Mouse (Mus musculus) midbrain, embryonic 13.5 days (tissue): ENCODE measurements at regions not wholly inside any gene's neighbourhood (a gene's known extent, or its start where the extent isn't known, plus 50 kb on each side); places are given as distances from the start of the nearest gene placed in this dataset.

Experiments
- ATAC-seq: fragments of 200-750 bp; cut with Nextera tagmentation; 2 replicates; pipeline ENCODE4 v1.8.0; 2017; ENCODE audit warnings: mild to moderate bottlenecking, moderate TSS enrichment, moderate library complexity
- H3K27ac ChIP-seq: fragments of 300-500 bp; sonication (generic); 2 replicates; pipeline ENCODE4 v1.5.1; 2015; ENCODE audit warnings: inconsistent platforms, mild to moderate bottlenecking, moderate library complexity
- H3K27me3 ChIP-seq: fragments of 300-500 bp; sonication (generic); 2 replicates; pipeline ENCODE4 v1.6.1; 2015; ENCODE audit warnings: mild to moderate bottlenecking, inconsistent platforms
- H3K36me3 ChIP-seq: fragments of 300-500 bp; sonication (generic); 2 replicates; pipeline ENCODE4 v1.6.1; 2015; ENCODE audit warnings: mild to moderate bottlenecking, inconsistent platforms
- H3K4me1 ChIP-seq: fragments of 300-500 bp; sonication (generic); replicated peaks from 2 replicates; pipeline ENCODE4 v1.6.1; 2015; ENCODE audit warnings: inconsistent platforms
- H3K4me2 ChIP-seq: fragments of 300-500 bp; sonication (generic); replicated peaks from 2 replicates; pipeline ENCODE4 v1.6.1; 2015; ENCODE audit warnings: moderate library complexity, mild to moderate bottlenecking, inconsistent platforms
- H3K4me3 ChIP-seq: fragments of 300-500 bp; sonication (generic); replicated peaks from 2 replicates; pipeline ENCODE4 v1.5.1; 2015; ENCODE audit warnings: mild to moderate bottlenecking, inconsistent platforms
- H3K9ac ChIP-seq: fragments of 300-500 bp; sonication (generic); replicated peaks from 2 replicates; pipeline ENCODE4 v1.6.1; 2015; ENCODE audit warnings: mild to moderate bottlenecking, inconsistent platforms
- H3K9me3 ChIP-seq: fragments of 300-500 bp; sonication (generic); 2 replicates; pipeline ENCODE4 v1.6.1; 2016; ENCODE audit warnings: mild to moderate bottlenecking, inconsistent platforms
- WGBS: fragments of 180-500 bp; shearing (Covaris S2); methylation state at CpG from one replicate; pipeline ENCODE4 v1.1.7; 2015; 5-methylcytosine and 5-hydroxymethylcytosine counted together

- H3K27me3 ChIP-seq, result no peaks in the 10 kb centered on the region
- no peaks in the 10 kb centered on the region for H3K9me3 ChIP-seq
- no peak overlapping the region for H3K27ac ChIP-seq
- 39% methylated on average over 1 of the region's 1 CpGs for WGBS
- H3K4me1 ChIP-seq, result 0 out of 2 replicates have a peak, but pooled peaks cover 2% of the 10 kb centered on the region
- ATAC-seq, result no peak
- no peak overlapping the region for H3K4me2 ChIP-seq
- no peak overlapping the region for H3K4me3 ChIP-seq
- H3K9ac ChIP-seq, result no peak overlapping the region
- no peaks in the 10 kb centered on the region for H3K36me3 ChIP-seq
Measured at GRCm38 (mm10) chr7:94504748-94505147, 1425.1 kb downstream of the Fam181b start.

GRCm38 (mm10) chr7:94517002-94517401, 1437.3 kb downstream of the Fam181b start:
- Histone ChIP-seq H3K9ac (no peak overlapping the region), H3K4me2 (no peak overlapping the region), H3K4me3 (no peak overlapping the region), H3K36me3 (no peaks in the 10 kb centered on the region), H3K4me1 (no peaks in the 10 kb centered on the region), H3K27ac (no peak overlapping the region), H3K9me3 (peaks cover 11% of the 10 kb centered on the region), H3K27me3 (no peaks in the 10 kb centered on the region)
- 88% methylated on average over 1 of the region's 1 CpGs for WGBS
- no peak for ATAC-seq

GRCm38 (mm10) chr7:94532520-94532919, 1452.9 kb downstream of the Fam181b start:
- Histone ChIP-seq H3K9me3 (no peaks in the 10 kb centered on the region), H3K36me3 (no peaks in the 10 kb centered on the region), H3K27me3 (no peaks in the 10 kb centered on the region), H3K4me2 (no peak overlapping the region), H3K4me3 (no peak overlapping the region), H3K4me1 (no peaks in the 10 kb centered on the region), H3K27ac (no peak overlapping the region), H3K9ac (no peak overlapping the region)
- 80% methylated on average over 1 of the region's 1 CpGs for WGBS
- ATAC-seq, result no peak

- H3K4me1 ChIP-seq, result 0 out of 2 replicates have a peak, but pooled peaks cover 2% of the 10 kb centered on the region
- H3K27me3 ChIP-seq, result no peaks in the 10 kb centered on the region
- ATAC-seq, result 0 out of 2 replicates have a peak, but pooled peaks have one; percentile 34
- 9% methylated on average over 1 of the region's 1 CpGs for WGBS
- H3K9ac ChIP-seq, result no peak overlapping the region
- no peak overlapping the region for H3K4me3 ChIP-seq
- H3K27ac ChIP-seq, result no peak overlapping the region
- H3K4me2 ChIP-seq, result no peak overlapping the region
- H3K36me3 ChIP-seq, result no peaks in the 10 kb centered on the region
- no peaks in the 10 kb centered on the region for H3K9me3 ChIP-seq
Measured at GRCm38 (mm10) chr7:94548332-94548731, 1468.7 kb downstream of the Fam181b start.

- H3K9me3 ChIP-seq, result no peaks in the 10 kb centered on the region
- no peak overlapping the region for H3K9ac ChIP-seq
- no peak overlapping the region for H3K4me2 ChIP-seq
- no peak overlapping the region for H3K4me3 ChIP-seq
- H3K36me3 ChIP-seq, result no peaks in the 10 kb centered on the region
- 38% methylated on average over 3 of the region's 3 CpGs for WGBS
- no peaks in the 10 kb centered on the region for H3K27me3 ChIP-seq
- 0 out of 2 replicates have a peak, but pooled peaks have one; percentile 20 for ATAC-seq
- H3K27ac ChIP-seq, result no peak overlapping the region
- H3K4me1 ChIP-seq, result no peaks in the 10 kb centered on the region
Measured at GRCm38 (mm10) chr7:94581475-94581874, 1501.8 kb downstream of the Fam181b start.

- Histone ChIP-seq H3K4me2 (no peak overlapping the region), H3K9me3 (no peaks in the 10 kb centered on the region), H3K9ac (no peak overlapping the region), H3K36me3 (no peaks in the 10 kb centered on the region), H3K27me3 (no peaks in the 10 kb centered on the region), H3K4me3 (no peak overlapping the region), H3K4me1 (no peaks in the 10 kb centered on the region), H3K27ac (no peak overlapping the region)
- no peak for ATAC-seq
Measured at GRCm38 (mm10) chr7:94587791-94588190, 1508.1 kb downstream of the Fam181b start.

GRCm38 (mm10) chr7:94594643-94595042, 1515.0 kb downstream of the Fam181b start:
- H3K27ac ChIP-seq, result no peak overlapping the region
- WGBS, result 69% methylated on average over 1 of the region's 1 CpGs
- ATAC-seq, result no peak

GRCm38 (mm10) chr7:94618965-94619364, 1539.3 kb downstream of the Fam181b start:
- Histone ChIP-seq H3K4me3 (no peak overlapping the region), H3K27me3 (no peaks in the 10 kb centered on the region), H3K9me3 (no peaks in the 10 kb centered on the region), H3K27ac (no peak overlapping the region), H3K36me3 (no peaks in the 10 kb centered on the region), H3K4me2 (no peak overlapping the region), H3K9ac (no peak overlapping the region), H3K4me1 (0 out of 2 replicates have a peak, but pooled peaks cover 4% of the 10 kb centered on the region)
- ATAC-seq, result peak; percentile 48; the same call in 1 of the 2 replicates
- 13% methylated on average over 5 of the region's 5 CpGs for WGBS

More at GRCm38 (mm10) chr7:94594643-94595042, 1515.0 kb downstream of the Fam181b start:
- Histone ChIP-seq H3K27me3 (no peaks in the 10 kb centered on the region), H3K4me1 (no peaks in the 10 kb centered on the region), H3K36me3 (no peaks in the 10 kb centered on the region), H3K9ac (no peak overlapping the region), H3K9me3 (no peaks in the 10 kb centered on the region), H3K4me3 (no peak overlapping the region), H3K4me2 (no peak overlapping the region)

- 69% methylated on average over 1 of the region's 1 CpGs for WGBS
- ATAC-seq, result no peak
- no peaks in the 10 kb centered on the region for H3K9me3 ChIP-seq
- H3K36me3 ChIP-seq, result no peaks in the 10 kb centered on the region
- H3K27me3 ChIP-seq, result no peaks in the 10 kb centered on the region
- no peak overlapping the region for H3K4me2 ChIP-seq
- no peak overlapping the region for H3K4me3 ChIP-seq
- no peaks in the 10 kb centered on the region for H3K4me1 ChIP-seq
- H3K27ac ChIP-seq, result no peak overlapping the region
- no peak overlapping the region for H3K9ac ChIP-seq
Measured at GRCm38 (mm10) chr7:94624546-94624945, 1544.9 kb downstream of the Fam181b start.

GRCm38 (mm10) chr7:94637367-94638023, 1533.6 kb upstream of the Tenm4 start:
- no peak overlapping the region for H3K9ac ChIP-seq
- H3K27me3 ChIP-seq, result no peaks in the 10 kb centered on the region
- H3K36me3 ChIP-seq, result no peaks in the 10 kb centered on the region
- no peak overlapping the region for H3K27ac ChIP-seq
- no peaks in the 10 kb centered on the region for H3K9me3 ChIP-seq
- no peak overlapping the region for H3K4me3 ChIP-seq
- WGBS, result 72% methylated on average over 3 of the region's 3 CpGs
- no peaks in the 10 kb centered on the region for H3K4me1 ChIP-seq
- no peak overlapping the region for H3K4me2 ChIP-seq
- no peak for ATAC-seq

- no peak overlapping the region for H3K9ac ChIP-seq
- 44% methylated on average over 7 of the region's 7 CpGs for WGBS
- H3K27ac ChIP-seq, result no peak overlapping the region
- H3K36me3 ChIP-seq, result no peaks in the 10 kb centered on the region
- ATAC-seq, result no peak
- H3K4me3 ChIP-seq, result no peak overlapping the region
- peaks cover 6% of the 10 kb centered on the region for H3K4me1 ChIP-seq
- no peaks in the 10 kb centered on the region for H3K9me3 ChIP-seq
- H3K4me2 ChIP-seq, result no peak overlapping the region
- no peaks in the 10 kb centered on the region for H3K27me3 ChIP-seq
Measured at GRCm38 (mm10) chr7:94644560-94645285, 1526.3 kb upstream of the Tenm4 start.

GRCm38 (mm10) chr7:94645337-94645736, 1525.7 kb upstream of the Tenm4 start:
- no peak overlapping the region for H3K9ac ChIP-seq
- H3K4me2 ChIP-seq, result no peak overlapping the region
- no peak overlapping the region for H3K27ac ChIP-seq
- no peaks in the 10 kb centered on the region for H3K27me3 ChIP-seq
- 54% methylated on average over 4 of the region's 4 CpGs for WGBS
- ATAC-seq, result no peak
- no peaks in the 10 kb centered on the region for H3K36me3 ChIP-seq
- H3K9me3 ChIP-seq, result no peaks in the 10 kb centered on the region
- peaks cover 6% of the 10 kb centered on the region for H3K4me1 ChIP-seq
- H3K4me3 ChIP-seq, result no peak overlapping the region
